Mouse (Mus musculus) embryonic facial prominence, embryonic 12.5 days (tissue): ENCODE data around the gene Nek6. TPM values are rescaled to one million over a fixed set of nuclear protein-coding genes. Genes with fewer than 3 reads are reported as not detected.

Experiments
- ATAC-seq: fragments of 200-750 bp; cut with Nextera tagmentation; 2 replicates; pipeline ENCODE4 v1.8.0; 2017; ENCODE audit not compliant: insufficient number of reproducible peaks, insufficient read depth, low FRiP score, low TSS enrichment
- H3K27ac ChIP-seq: fragments of 300-500 bp; sonication (generic); 2 replicates; pipeline ENCODE4 v1.5.1; 2016; ENCODE audit warnings: mild to moderate bottlenecking
- H3K27me3 ChIP-seq: fragments of 300-500 bp; sonication (generic); 2 replicates; pipeline ENCODE4 v1.6.1; 2016; ENCODE audit warnings: mild to moderate bottlenecking, moderate library complexity
- H3K36me3 ChIP-seq: fragments of 300-500 bp; sonication (generic); 2 replicates; pipeline ENCODE4 v1.6.1; 2016; ENCODE audit warnings: mild to moderate bottlenecking
- H3K4me1 ChIP-seq: fragments of 300-500 bp; sonication (generic); 2 replicates; pipeline ENCODE4 v1.6.1; 2016
- H3K4me2 ChIP-seq: fragments of 300-500 bp; sonication (generic); replicated peaks from 2 replicates; pipeline ENCODE4 v1.6.1; 2016; ENCODE audit warnings: mild to moderate bottlenecking, moderate library complexity
- H3K4me3 ChIP-seq: fragments of 300-500 bp; sonication (generic); 2 replicates; pipeline ENCODE4 v1.5.1; 2016; ENCODE audit warnings: mild to moderate bottlenecking
- H3K9ac ChIP-seq: fragments of 300-500 bp; sonication (generic); 2 replicates; pipeline ENCODE4 v1.6.1; 2016; ENCODE audit warnings: mild to moderate bottlenecking, moderate library complexity
- H3K9me3 ChIP-seq: fragments of 300-500 bp; sonication (generic); 2 replicates; pipeline ENCODE4 v1.6.1; 2016; ENCODE audit warnings: mild to moderate bottlenecking, moderate library complexity
- WGBS: fragments of 180-500 bp; shearing (Covaris S2); methylation state at CpG from one replicate; pipeline ENCODE4 v1.1.7; 2016; 5-methylcytosine and 5-hydroxymethylcytosine counted together
- polyA plus RNA-seq: library from polyadenylated mRNA; unstranded; fragments of >200 nt; fragmentation: Nextera tagmentation; extraction: Ambion mirVana; gene quantifications from 2 replicates; pipeline ENCODE4 v1.2.1, GENCODE M21; 2016

Nek6 gene
- polyA plus RNA-seq, 1 experiment from 2014 or later, result 135 TPM

GRCm38 (mm10) chr2:38586733-38587132 is 75.3 kb downstream of the Nek6 start:
- Histone ChIP-seq H3K9ac (no peak overlapping the region), H3K9me3 (no peaks in the 10 kb centered on the region), H3K27me3 (no peaks in the 10 kb centered on the region), H3K4me2 (no peak overlapping the region), H3K27ac (no peak overlapping the region), H3K4me1 (peaks cover 8% of the 10 kb centered on the region; the same call in 1 of the 2 replicates), H3K36me3 (peaks cover 68% of the 10 kb centered on the region), H3K4me3 (no peak overlapping the region)
- ATAC-seq, result no peak
- WGBS, result 79% methylated on average over 6 of the region's 6 CpGs

- H3K4me1 ChIP-seq, result no peaks in the 10 kb centered on the region
- H3K27me3 ChIP-seq, result no peaks in the 10 kb centered on the region
- H3K9me3 ChIP-seq, result no peaks in the 10 kb centered on the region
- H3K27ac ChIP-seq, result no peak overlapping the region
- no peak for ATAC-seq
- H3K36me3 ChIP-seq, result peaks cover 40% of the 10 kb centered on the region
- no peak overlapping the region for H3K9ac ChIP-seq
- WGBS, result 72% methylated on average over 6 of the region's 6 CpGs
- no peak overlapping the region for H3K4me2 ChIP-seq
- no peak overlapping the region for H3K4me3 ChIP-seq
Observed at GRCm38 (mm10) chr2:38591751-38592459, 80.5 kb downstream of the Nek6 start.

DNA sequence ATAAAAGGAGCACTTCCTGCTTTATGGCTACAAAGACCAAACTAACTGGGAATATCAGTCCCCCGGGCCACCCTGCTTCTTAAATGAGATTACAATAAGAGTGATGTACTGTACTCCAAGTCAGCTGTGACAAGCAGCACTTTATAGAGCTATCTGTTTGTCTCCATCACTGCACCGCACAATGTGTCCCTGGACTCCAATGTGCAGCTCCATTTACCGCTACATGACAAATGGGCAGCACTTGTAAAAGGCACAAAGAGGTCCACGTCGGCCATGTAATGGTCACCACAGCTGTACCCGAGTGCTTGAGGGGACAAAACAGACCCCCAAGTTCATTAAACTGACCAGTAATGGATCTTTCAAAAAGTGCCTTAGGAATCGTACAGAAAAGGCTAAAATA is 83.4 kb downstream of the Nek6 start:
- peaks cover 20% of the 10 kb centered on the region for H3K36me3 ChIP-seq
- no peak for ATAC-seq

DNA sequence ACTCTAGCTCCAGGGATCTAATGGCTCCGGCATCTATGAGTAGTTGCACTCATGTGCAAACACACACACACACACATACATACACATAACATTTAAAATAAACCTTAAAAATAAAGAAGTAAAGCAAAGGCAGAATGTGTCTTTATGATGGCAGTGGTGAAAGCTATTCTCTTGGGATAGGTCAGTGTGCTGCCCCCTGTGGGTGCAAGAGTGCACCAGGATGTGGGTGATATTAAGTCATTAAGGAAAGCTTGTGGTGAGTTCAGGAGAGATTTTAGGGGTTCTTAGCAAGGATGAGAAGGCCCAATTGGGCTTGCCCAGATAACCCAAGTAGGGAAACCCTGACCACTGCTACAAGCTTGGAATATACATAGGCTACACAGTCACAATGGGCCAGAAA is 86.5 kb downstream of the Nek6 start:
- no peaks in the 10 kb centered on the region for H3K27me3 ChIP-seq
- H3K4me1 ChIP-seq, result no peaks in the 10 kb centered on the region
- 0 out of 2 replicates have a peak, but pooled peaks cover 7% of the 10 kb centered on the region for H3K36me3 ChIP-seq
- H3K4me2 ChIP-seq, result no peak overlapping the region
- no peak overlapping the region for H3K4me3 ChIP-seq
- 94% methylated on average over 1 of the region's 1 CpGs for WGBS
- ATAC-seq, result no peak
- no peaks in the 10 kb centered on the region for H3K9me3 ChIP-seq
- no peak overlapping the region for H3K27ac ChIP-seq
- no peak overlapping the region for H3K9ac ChIP-seq

More for the DNA sequence above, 83.4 kb downstream of the Nek6 start:
- no peak overlapping the region for H3K9ac ChIP-seq
- H3K27ac ChIP-seq, result no peak overlapping the region
- 86% methylated on average over 7 of the region's 7 CpGs for WGBS
- no peaks in the 10 kb centered on the region for H3K9me3 ChIP-seq
- no peaks in the 10 kb centered on the region for H3K27me3 ChIP-seq
- no peak overlapping the region for H3K4me2 ChIP-seq
- no peaks in the 10 kb centered on the region for H3K4me1 ChIP-seq
- H3K4me3 ChIP-seq, result no peak overlapping the region

- ATAC-seq, result no peak
- 90% methylated on average over 2 of the region's 2 CpGs for WGBS
Observed at GRCm38 (mm10) chr2:38598395-38598794, 87.0 kb downstream of the Nek6 start.

DNA sequence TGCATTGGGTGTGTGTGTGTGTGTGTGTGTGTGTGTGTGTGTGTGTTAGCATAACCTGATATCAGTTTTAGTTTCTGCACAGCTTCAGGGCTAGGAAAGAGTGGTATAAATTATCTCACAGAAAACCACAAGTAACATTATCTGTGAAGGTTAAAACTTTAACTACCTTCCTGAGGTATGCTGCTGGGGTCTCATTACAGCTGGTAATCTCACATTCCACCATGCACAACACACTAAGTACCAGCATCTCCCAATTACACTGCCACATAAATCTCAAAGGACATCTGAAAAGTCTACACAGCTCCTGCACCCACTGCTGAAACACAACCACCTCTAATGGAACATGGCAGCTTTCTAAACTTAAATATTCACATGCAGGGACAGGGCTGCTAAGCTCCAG is 89.4 kb downstream of the Nek6 start:
- H3K4me3 ChIP-seq, result no peak overlapping the region
- H3K9me3 ChIP-seq, result no peaks in the 10 kb centered on the region
- no peaks in the 10 kb centered on the region for H3K27me3 ChIP-seq
- no peaks in the 10 kb centered on the region for H3K4me1 ChIP-seq
- 0 out of 2 replicates have a peak, but pooled peaks cover 7% of the 10 kb centered on the region for H3K36me3 ChIP-seq
- H3K27ac ChIP-seq, result no peak overlapping the region
- H3K9ac ChIP-seq, result no peak overlapping the region
- no peak overlapping the region for H3K4me2 ChIP-seq
- no peak for ATAC-seq

More at GRCm38 (mm10) chr2:38598395-38598794, 87.0 kb downstream of the Nek6 start:
- Histone ChIP-seq H3K4me3 (no peak overlapping the region), H3K4me2 (no peak overlapping the region), H3K36me3 (0 out of 2 replicates have a peak, but pooled peaks cover 7% of the 10 kb centered on the region), H3K4me1 (no peaks in the 10 kb centered on the region), H3K27me3 (no peaks in the 10 kb centered on the region), H3K27ac (no peak overlapping the region), H3K9me3 (no peaks in the 10 kb centered on the region), H3K9ac (no peak overlapping the region)

GRCm38 (mm10) chr2:38607716-38608115 is 96.3 kb downstream of the Nek6 start:
- H3K27me3 ChIP-seq, result no peaks in the 10 kb centered on the region
- no peak for ATAC-seq
- H3K4me2 ChIP-seq, result no peak overlapping the region
- no peak overlapping the region for H3K27ac ChIP-seq
- no peak overlapping the region for H3K4me3 ChIP-seq
- H3K9ac ChIP-seq, result no peak overlapping the region
- no peaks in the 10 kb centered on the region for H3K9me3 ChIP-seq
- 77% methylated on average over 1 of the region's 1 CpGs for WGBS
- H3K36me3 ChIP-seq, result peaks cover 22% of the 10 kb centered on the region
- H3K4me1 ChIP-seq, result no peaks in the 10 kb centered on the region

DNA sequence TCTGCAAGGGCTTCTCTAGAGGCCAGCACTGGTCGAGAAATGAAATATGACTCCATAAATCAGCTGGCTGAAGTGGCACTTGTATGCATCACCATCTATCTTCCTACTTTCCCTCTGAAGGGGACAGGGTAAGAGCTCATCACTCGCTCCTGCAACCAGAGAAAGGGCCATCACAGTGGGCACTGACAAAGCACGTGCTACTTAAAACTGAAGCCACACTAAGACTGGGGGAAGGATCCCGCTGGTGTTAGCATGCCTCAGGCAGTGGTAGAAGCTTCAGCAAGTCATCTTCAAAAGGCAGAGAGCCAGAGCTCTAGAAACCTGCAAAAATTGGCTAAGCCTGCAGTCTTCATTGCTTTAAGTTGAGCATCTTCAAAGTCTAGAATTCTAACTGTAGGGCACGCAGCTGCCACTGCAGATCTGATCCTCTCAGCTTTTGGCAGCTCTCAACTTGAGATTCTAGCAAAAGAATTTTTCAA is 97.4 kb downstream of the Nek6 start:
- H3K27me3 ChIP-seq, result no peaks in the 10 kb centered on the region
- peaks cover 26% of the 10 kb centered on the region for H3K36me3 ChIP-seq
- H3K4me3 ChIP-seq, result no peak overlapping the region
- H3K4me2 ChIP-seq, result no peak overlapping the region
- H3K9ac ChIP-seq, result no peak overlapping the region
- H3K27ac ChIP-seq, result no peak overlapping the region
- no peaks in the 10 kb centered on the region for H3K4me1 ChIP-seq
- H3K9me3 ChIP-seq, result no peaks in the 10 kb centered on the region
- ATAC-seq, result no peak
- 83% methylated on average over 5 of the region's 5 CpGs for WGBS

- WGBS, result 86% methylated on average over 11 of the region's 11 CpGs
- Histone ChIP-seq H3K36me3 (peaks cover 26% of the 10 kb centered on the region), H3K27ac (no peak overlapping the region), H3K9ac (no peak overlapping the region), H3K4me2 (no peak overlapping the region), H3K4me1 (no peaks in the 10 kb centered on the region), H3K4me3 (no peak overlapping the region), H3K27me3 (no peaks in the 10 kb centered on the region), H3K9me3 (no peaks in the 10 kb centered on the region)
- no peak for ATAC-seq
Observed at GRCm38 (mm10) chr2:38609310-38609709, 97.9 kb downstream of the Nek6 start.

DNA sequence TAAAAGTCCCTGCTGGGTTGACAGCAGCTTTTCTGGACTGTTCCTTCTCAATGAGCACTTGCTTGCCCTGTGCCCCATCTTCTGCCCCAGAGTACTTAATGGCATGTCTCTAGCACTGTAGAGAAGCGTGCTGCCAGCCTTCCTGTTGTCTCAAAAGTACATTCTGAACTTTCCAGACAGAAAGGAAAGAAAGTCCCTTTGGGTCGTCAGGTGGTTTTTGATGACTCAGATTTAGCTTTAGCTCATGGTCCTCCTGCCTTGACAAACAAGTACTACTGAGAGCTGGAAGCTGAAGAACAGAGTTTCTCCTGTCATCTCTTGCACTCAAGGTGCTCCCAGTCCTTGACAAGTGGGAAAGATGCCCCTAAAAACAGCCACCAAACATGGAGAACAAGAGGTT is 98.7 kb downstream of the Nek6 start:
- Histone ChIP-seq H3K4me2 (no peak overlapping the region), H3K27me3 (no peaks in the 10 kb centered on the region), H3K36me3 (peaks cover 26% of the 10 kb centered on the region), H3K9ac (no peak overlapping the region), H3K4me1 (no peaks in the 10 kb centered on the region), H3K4me3 (no peak overlapping the region), H3K9me3 (no peaks in the 10 kb centered on the region), H3K27ac (no peak overlapping the region)
- no peak for ATAC-seq
- 93% methylated on average over 2 of the region's 2 CpGs for WGBS

DNA sequence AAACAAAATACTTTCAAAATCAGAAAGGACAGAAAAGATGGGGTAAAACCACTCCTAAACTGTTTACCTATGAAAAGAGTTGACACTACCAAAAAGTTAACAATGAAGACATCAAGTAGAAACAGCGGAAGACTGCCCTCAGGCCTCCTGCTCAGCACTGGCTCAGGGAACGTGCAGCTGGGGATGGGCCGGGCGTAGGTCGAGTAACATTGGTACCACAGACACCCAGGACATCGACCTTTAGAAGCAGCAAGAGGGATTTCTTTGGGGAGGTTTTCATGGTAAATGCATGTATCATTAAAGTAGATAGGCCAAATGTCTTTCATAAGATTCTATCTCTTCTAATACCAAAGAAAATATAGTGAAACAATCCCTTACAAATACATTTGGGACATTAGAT is 101.2 kb downstream of the Nek6 start:
- H3K9ac ChIP-seq, result no peak overlapping the region
- no peak for ATAC-seq
- H3K4me2 ChIP-seq, result no peak overlapping the region
- whole genome bisulfite sequencing, result 92% methylated on average over 6 of the region's 6 CpGs
- 0 out of 2 replicates have a peak, but pooled peaks cover 4% of the 10 kb centered on the region for H3K4me1 ChIP-seq
- no peaks in the 10 kb centered on the region for H3K9me3 ChIP-seq
- H3K27ac ChIP-seq, result no peak overlapping the region
- H3K27me3 ChIP-seq, result no peaks in the 10 kb centered on the region
- H3K36me3 ChIP-seq, result peaks cover 25% of the 10 kb centered on the region
- H3K4me3 ChIP-seq, result no peak overlapping the region

- ATAC-seq, result no peak
- Histone ChIP-seq H3K36me3 (peaks cover 29% of the 10 kb centered on the region), H3K4me2 (no peak overlapping the region), H3K9ac (no peak overlapping the region), H3K27me3 (no peaks in the 10 kb centered on the region), H3K4me3 (no peak overlapping the region), H3K9me3 (no peaks in the 10 kb centered on the region), H3K4me1 (0 out of 2 replicates have a peak, but pooled peaks cover 4% of the 10 kb centered on the region), H3K27ac (no peak overlapping the region)
- 94% methylated on average over 3 of the region's 3 CpGs for WGBS
Observed at GRCm38 (mm10) chr2:38613576-38613975, 102.1 kb downstream of the Nek6 start.
